Mouse (Mus musculus): ENCODE results near the gene Gm15293. TPM values are rescaled to one million over a fixed set of nuclear protein-coding genes. Genes with fewer than 3 reads are reported as not detected.

Gene Gm15293
- polyA plus RNA-seq (2015; fragmentation: Nextera tagmentation; extraction: Ambion mirVana), result not detected in 2 replicates

GRCm38 (mm10) chr8:21201261-21201660 lies at the start of gene Gm15293:
TSS of gene Gm15293 (plus strand) at chr8:21201561.

GRCm38 (mm10) chr8:21161977-21162376 lies 39.4 kb upstream of the Gm15293 start, which contains the start of gene Defa22:
TSS of gene Defa22 (plus strand) at chr8:21162277.

GRCm38 (mm10) chr8:21191314-21191713 lies 10.0 kb upstream of the Gm15293 start, which contains the start of gene Defa31:
TSS of gene Defa31 (plus strand) at chr8:21191614.

Other genes with a start within 250 kb of the Gm15293 start
- not detected in 2 replicates for gene Defa21, start 176.0 kb upstream of the Gm15293 start, polyA plus RNA-seq (2015; fragmentation: Nextera tagmentation; extraction: Ambion mirVana)
- gene Defa23, start 146.5 kb upstream of the Gm15293 start, polyA plus RNA-seq (2015; fragmentation: Nextera tagmentation; extraction: Ambion mirVana), result not detected in 2 replicates
- not detected in 2 replicates for gene Defa35, start 136.5 kb upstream of the Gm15293 start, polyA plus RNA-seq (2015; fragmentation: Nextera tagmentation; extraction: Ambion mirVana)
- not detected in 2 replicates for gene Defa25, start 117.1 kb upstream of the Gm15293 start, polyA plus RNA-seq (2015; fragmentation: Nextera tagmentation; extraction: Ambion mirVana)
- not detected in 2 replicates for gene Gm14851, start 105.5 kb upstream of the Gm15293 start, polyA plus RNA-seq (2015; fragmentation: Nextera tagmentation; extraction: Ambion mirVana)
- not detected in 2 replicates for gene Defa30, start 66.9 kb upstream of the Gm15293 start, polyA plus RNA-seq (2015; fragmentation: Nextera tagmentation; extraction: Ambion mirVana)
- not detected in 2 replicates for gene Defa22, start 39.3 kb upstream of the Gm15293 start, polyA plus RNA-seq (2015; fragmentation: Nextera tagmentation; extraction: Ambion mirVana)
- not detected in 2 replicates for gene Defa31, start 9.9 kb upstream of the Gm15293 start, polyA plus RNA-seq (2015; fragmentation: Nextera tagmentation; extraction: Ambion mirVana)
- gene Gm15292, start 48.2 kb downstream of the Gm15293 start, polyA plus RNA-seq (2015; fragmentation: Nextera tagmentation; extraction: Ambion mirVana), result not detected in 2 replicates
- gene Defa27, start 114.0 kb downstream of the Gm15293 start, polyA plus RNA-seq (2015; fragmentation: Nextera tagmentation; extraction: Ambion mirVana), result not detected in 2 replicates
- gene Defa29, start 125.5 kb downstream of the Gm15293 start, polyA plus RNA-seq (2015; fragmentation: Nextera tagmentation; extraction: Ambion mirVana), result not detected in 2 replicates
- not detected in 2 replicates for gene Defa2, start 177.0 kb downstream of the Gm15293 start, polyA plus RNA-seq (2015; fragmentation: Nextera tagmentation; extraction: Ambion mirVana)
- gene Defa33, start 190.2 kb downstream of the Gm15293 start, polyA plus RNA-seq (2015; fragmentation: Nextera tagmentation; extraction: Ambion mirVana), result not detected in 2 replicates
- gene Defa36, start 225.8 kb downstream of the Gm15293 start, polyA plus RNA-seq (2015; fragmentation: Nextera tagmentation; extraction: Ambion mirVana), result not detected in 2 replicates

All from skeletal muscle tissue, postnatal 0 days (tissue).